Mouse (Mus musculus) neural tube, embryonic 12.5 days (tissue): ENCODE measurements around the gene Tenm4. TPM values are rescaled to one million over a fixed set of nuclear protein-coding genes. Genes with fewer than 3 reads are reported as not detected.

Experiments
- ATAC-seq: fragments of 200-750 bp; cut with Nextera tagmentation; 2 replicates; pipeline ENCODE4 v1.8.0; 2017; ENCODE audit warnings: low read depth, mild to moderate bottlenecking, moderate TSS enrichment, moderate library complexity; ENCODE audit not compliant: low FRiP score
- H3K27ac ChIP-seq: fragments of 300-500 bp; sonication (generic); 2 replicates; pipeline ENCODE4 v1.5.1; 2016
- H3K27me3 ChIP-seq: fragments of 300-500 bp; sonication (generic); replicated peaks from 2 replicates; pipeline ENCODE4 v1.6.1; 2016; ENCODE audit warnings: mild to moderate bottlenecking
- H3K36me3 ChIP-seq: fragments of 300-500 bp; sonication (generic); 2 replicates; pipeline ENCODE4 v1.6.1; 2016; ENCODE audit warnings: mild to moderate bottlenecking
- H3K4me1 ChIP-seq: fragments of 300-500 bp; sonication (generic); 2 replicates; pipeline ENCODE4 v1.6.1; 2016
- H3K4me2 ChIP-seq: fragments of 300-500 bp; sonication (generic); replicated peaks from 2 replicates; pipeline ENCODE4 v1.6.1; 2016; ENCODE audit warnings: mild to moderate bottlenecking
- H3K4me3 ChIP-seq: fragments of 300-500 bp; sonication (generic); 2 replicates; pipeline ENCODE4 v1.5.1; 2016
- H3K9ac ChIP-seq: fragments of 300-500 bp; sonication (generic); 2 replicates; pipeline ENCODE4 v1.6.1; 2016; ENCODE audit warnings: mild to moderate bottlenecking
- H3K9me3 ChIP-seq: fragments of 300-500 bp; sonication (generic); 2 replicates; pipeline ENCODE4 v1.6.1; 2016; ENCODE audit warnings: mild to moderate bottlenecking
- WGBS: fragments of 180-500 bp; shearing (Covaris S2); methylation state at CpG from one replicate; pipeline ENCODE4 v1.1.7; 2016; 5-methylcytosine and 5-hydroxymethylcytosine counted together
- polyA plus RNA-seq: library from polyadenylated mRNA; unstranded; fragments of >200 nt; fragmentation: Nextera tagmentation; extraction: Ambion mirVana; gene quantifications from 2 replicates; pipeline ENCODE4 v1.2.1, GENCODE M21; 2016

Tenm4 gene
- polyA plus RNA-seq, 1 experiment from 2014 or later, result 33.0 TPM

- Histone ChIP-seq H3K4me3 (no peak overlapping the region), H3K27ac (no peak overlapping the region), H3K36me3 (no peaks in the 10 kb centered on the region), H3K9ac (no peak overlapping the region), H3K27me3 (no peaks in the 10 kb centered on the region), H3K4me1 (peaks cover 55% of the 10 kb centered on the region), H3K9me3 (no peaks in the 10 kb centered on the region), H3K4me2 (no peak overlapping the region)
- ATAC-seq, result no peak
- 67% methylated on average over 11 of the region's 11 CpGs for WGBS
These were observed 487.0 kb downstream of the Tenm4 start for GRCm38 (mm10) chr7:96657857-96658580.

GRCm38 (mm10) chr7:96660907-96661306 is 489.9 kb downstream of the Tenm4 start:
- peaks cover 42% of the 10 kb centered on the region for H3K4me1 ChIP-seq
- no peaks in the 10 kb centered on the region for H3K27me3 ChIP-seq

GRCm38 (mm10) chr7:96661352-96662169 is 490.5 kb downstream of the Tenm4 start:
- Histone ChIP-seq H3K9me3 (no peaks in the 10 kb centered on the region), H3K4me3 (no peak overlapping the region), H3K9ac (no peak overlapping the region), H3K4me2 (no peak overlapping the region), H3K27me3 (no peaks in the 10 kb centered on the region), H3K4me1 (peaks cover 42% of the 10 kb centered on the region), H3K36me3 (no peaks in the 10 kb centered on the region), H3K27ac (no peak overlapping the region)
- ATAC-seq, result peak; percentile 48; the same call in 1 of the 2 replicates
- WGBS, result 33% methylated on average over 12 of the region's 12 CpGs

More at GRCm38 (mm10) chr7:96660907-96661306, 489.9 kb downstream of the Tenm4 start:
- WGBS, result 67% methylated on average over 3 of the region's 3 CpGs
- Histone ChIP-seq H3K4me2 (no peak overlapping the region), H3K9me3 (no peaks in the 10 kb centered on the region), H3K36me3 (no peaks in the 10 kb centered on the region), H3K9ac (no peak overlapping the region), H3K27ac (no peak overlapping the region), H3K4me3 (no peak overlapping the region)
- ATAC-seq, result no peak

DNA sequence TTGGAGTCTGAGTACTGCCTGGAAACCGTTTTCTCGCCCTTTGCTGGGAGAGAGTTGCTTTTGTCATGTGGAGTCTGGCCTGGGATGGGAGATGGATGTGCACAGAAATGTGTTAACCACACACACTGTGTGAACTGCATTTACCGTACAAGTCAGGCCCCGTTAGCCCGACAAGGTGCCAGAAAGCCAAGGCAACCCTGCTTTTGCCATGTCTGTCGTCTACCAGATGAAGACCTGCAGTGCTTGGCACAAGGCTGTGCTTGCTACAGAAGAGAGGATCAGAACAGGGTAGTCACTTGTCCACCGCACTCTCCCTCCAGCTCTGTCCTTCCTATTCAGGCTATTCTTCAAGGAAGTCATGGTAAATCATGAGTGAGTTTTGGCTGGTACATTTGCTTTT is 492.3 kb downstream of the Tenm4 start:
- H3K4me2 ChIP-seq, result no peak overlapping the region
- 62% methylated on average over 7 of the region's 7 CpGs for WGBS
- H3K9ac ChIP-seq, result no peak overlapping the region
- no peaks in the 10 kb centered on the region for H3K27me3 ChIP-seq
- no peaks in the 10 kb centered on the region for H3K36me3 ChIP-seq
- no peaks in the 10 kb centered on the region for H3K9me3 ChIP-seq
- H3K4me3 ChIP-seq, result no peak overlapping the region
- H3K27ac ChIP-seq, result no peak overlapping the region
- no peak for ATAC-seq
- H3K4me1 ChIP-seq, result peaks cover 33% of the 10 kb centered on the region

- ATAC-seq, result no peak
- whole genome bisulfite sequencing, result 81% methylated on average over 8 of the region's 8 CpGs
- peaks cover 41% of the 10 kb centered on the region for H3K4me1 ChIP-seq
These were observed 495.4 kb downstream of the Tenm4 start for GRCm38 (mm10) chr7:96666366-96666896.

GRCm38 (mm10) chr7:96667688-96668087 is 496.6 kb downstream of the Tenm4 start:
- no peaks in the 10 kb centered on the region for H3K9me3 ChIP-seq
- H3K9ac ChIP-seq, result no peak overlapping the region
- no peak for ATAC-seq
- no peak overlapping the region for H3K4me2 ChIP-seq
- H3K4me3 ChIP-seq, result no peak overlapping the region
- H3K4me1 ChIP-seq, result peaks cover 39% of the 10 kb centered on the region
- no peak overlapping the region for H3K27ac ChIP-seq
- 87% methylated on average over 6 of the region's 6 CpGs for WGBS
- H3K27me3 ChIP-seq, result no peaks in the 10 kb centered on the region
- H3K36me3 ChIP-seq, result no peaks in the 10 kb centered on the region

More at GRCm38 (mm10) chr7:96666366-96666896, 495.4 kb downstream of the Tenm4 start:
- no peak overlapping the region for H3K4me2 ChIP-seq
- no peaks in the 10 kb centered on the region for H3K27me3 ChIP-seq
- H3K4me3 ChIP-seq, result no peak overlapping the region
- H3K9me3 ChIP-seq, result no peaks in the 10 kb centered on the region
- no peak overlapping the region for H3K9ac ChIP-seq
- H3K36me3 ChIP-seq, result no peaks in the 10 kb centered on the region
- H3K27ac ChIP-seq, result no peak overlapping the region

- Histone ChIP-seq H3K27me3 (no peaks in the 10 kb centered on the region), H3K4me3 (no peak overlapping the region), H3K36me3 (no peaks in the 10 kb centered on the region), H3K27ac (no peak overlapping the region), H3K9ac (no peak overlapping the region), H3K4me2 (no peak overlapping the region), H3K4me1 (peaks cover 35% of the 10 kb centered on the region), H3K9me3 (no peaks in the 10 kb centered on the region)
- ATAC-seq, result no peak
- WGBS, result 76% methylated on average over 3 of the region's 3 CpGs
These were observed 499.0 kb downstream of the Tenm4 start for GRCm38 (mm10) chr7:96670095-96670494.

- Histone ChIP-seq H3K4me1 (peaks cover 35% of the 10 kb centered on the region), H3K9me3 (no peaks in the 10 kb centered on the region), H3K4me2 (no peak overlapping the region), H3K36me3 (no peaks in the 10 kb centered on the region), H3K9ac (no peak overlapping the region), H3K4me3 (no peak overlapping the region), H3K27me3 (no peaks in the 10 kb centered on the region), H3K27ac (no peak overlapping the region)
- WGBS, result 7% methylated on average over 6 of the region's 6 CpGs
- ATAC-seq, result peak; percentile 74
These were observed 501.4 kb downstream of the Tenm4 start for GRCm38 (mm10) chr7:96672322-96672914.

- Histone ChIP-seq H3K9me3 (no peaks in the 10 kb centered on the region), H3K9ac (no peak overlapping the region), H3K36me3 (no peaks in the 10 kb centered on the region), H3K4me1 (peaks cover 36% of the 10 kb centered on the region), H3K4me3 (no peak overlapping the region), H3K27ac (no peak overlapping the region), H3K27me3 (no peaks in the 10 kb centered on the region), H3K4me2 (no peak overlapping the region)
- ATAC-seq, result no peak
- WGBS, result 87% methylated on average over 2 of the region's 2 CpGs
These were observed 506.0 kb downstream of the Tenm4 start for GRCm38 (mm10) chr7:96677082-96677481.

DNA sequence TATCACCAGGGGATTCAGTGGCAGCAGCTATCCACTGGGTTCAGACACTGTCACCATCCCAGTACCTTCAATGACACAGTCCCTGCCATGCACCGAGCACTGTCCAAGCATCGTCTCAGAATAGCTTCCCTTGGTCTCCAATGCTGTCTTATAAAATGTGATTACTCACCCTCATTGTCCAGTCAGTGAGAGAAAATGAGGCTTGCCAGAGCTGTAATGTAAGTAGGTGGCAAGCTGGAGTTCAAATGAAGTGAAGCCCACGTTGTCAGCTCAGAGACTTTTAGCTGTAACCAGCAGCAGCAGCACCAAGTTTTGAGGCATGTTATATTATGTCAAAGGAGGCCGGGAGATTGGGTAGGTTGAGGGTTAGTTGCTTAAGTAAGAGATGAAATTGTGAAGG is 507.2 kb downstream of the Tenm4 start:
- Histone ChIP-seq H3K4me2 (no peak overlapping the region), H3K36me3 (no peaks in the 10 kb centered on the region), H3K9me3 (no peaks in the 10 kb centered on the region), H3K4me3 (no peak overlapping the region), H3K27ac (no peak overlapping the region), H3K4me1 (peaks cover 29% of the 10 kb centered on the region), H3K27me3 (no peaks in the 10 kb centered on the region), H3K9ac (no peak overlapping the region)
- 90% methylated on average over 4 of the region's 4 CpGs for WGBS
- ATAC-seq, result no peak

DNA sequence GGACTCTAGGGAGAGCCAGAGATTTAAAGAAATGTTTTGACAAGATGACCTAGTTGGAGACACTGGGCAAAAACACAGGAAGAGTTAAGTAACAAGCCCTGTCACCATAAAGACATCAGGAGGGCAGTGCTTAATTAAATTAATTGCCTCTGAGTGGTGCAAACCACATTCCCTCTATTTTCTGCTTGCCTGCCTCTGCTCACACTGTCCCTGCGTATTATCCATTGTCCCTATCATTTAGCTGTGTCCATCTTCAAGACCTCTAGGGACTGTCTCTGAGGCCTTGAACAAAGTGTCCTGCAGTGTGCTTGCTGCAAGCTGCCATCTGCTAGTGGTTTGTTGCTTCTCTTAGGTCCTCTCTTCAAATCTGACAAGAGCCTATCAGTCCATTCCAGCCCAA is 508.7 kb downstream of the Tenm4 start:
- Histone ChIP-seq H3K27me3 (no peaks in the 10 kb centered on the region), H3K27ac (no peak overlapping the region), H3K4me3 (no peak overlapping the region), H3K4me2 (no peak overlapping the region), H3K9ac (no peak overlapping the region), H3K36me3 (no peaks in the 10 kb centered on the region), H3K4me1 (peaks cover 33% of the 10 kb centered on the region), H3K9me3 (no peaks in the 10 kb centered on the region)
- ATAC-seq, result no peak
- WGBS, result 31% methylated on average over 1 of the region's 1 CpGs

- no peak; the same call in 1 of the 2 replicates for ATAC-seq
- no peak overlapping the region for H3K4me3 ChIP-seq
- no peak overlapping the region for H3K27ac ChIP-seq
- no peak overlapping the region for H3K9ac ChIP-seq
- H3K36me3 ChIP-seq, result no peaks in the 10 kb centered on the region
- no peaks in the 10 kb centered on the region for H3K9me3 ChIP-seq
- peaks cover 37% of the 10 kb centered on the region for H3K4me1 ChIP-seq
- H3K27me3 ChIP-seq, result no peaks in the 10 kb centered on the region
- 86% methylated on average over 5 of the region's 5 CpGs for WGBS
- H3K4me2 ChIP-seq, result no peak overlapping the region
These were observed 509.4 kb downstream of the Tenm4 start for GRCm38 (mm10) chr7:96680405-96680804.
